Mouse (Mus musculus) embryonic fibroblast, embryonic 13.5 days (primary cell): Measurements from ENCODE around the gene Ahdc1. TPM values are rescaled to one million over a fixed set of nuclear protein-coding genes. Genes with fewer than 3 reads are reported as not detected.

Source experiments
- H3K27ac ChIP-seq: 2 replicates; pipeline ENCODE4 v1.5.1; 2012; ENCODE audit warnings: low read length, control low read depth, inconsistent platforms; ENCODE audit not compliant: insufficient read depth
- H3K4me1 ChIP-seq: 2 replicates; pipeline ENCODE4 v1.6.1; 2011; ENCODE audit warnings: low read length; ENCODE audit not compliant: control insufficient read depth, insufficient read depth
- H3K4me3 ChIP-seq: 2 replicates; pipeline ENCODE4 v1.5.1; 2011; ENCODE audit warnings: mild to moderate bottlenecking, control low read depth, low read length; ENCODE audit not compliant: insufficient read depth
- CTCF ChIP-seq: IDR thresholded peaks from 2 replicates; pipeline ENCODE4 v1.5.1; 2011; ENCODE audit warnings: mild to moderate bottlenecking, control low read depth, low read length, moderate library complexity, borderline replicate concordance; ENCODE audit not compliant: insufficient read depth
- POLR2A ChIP-seq: IDR thresholded peaks from 2 replicates; pipeline ENCODE4 v1.6.1; 2011; ENCODE audit warnings: low read depth, mild to moderate bottlenecking, control low read depth, low read length, moderate library complexity
- polyA plus RNA-seq: library from polyadenylated mRNA; stranded (reverse); fragments of >200 nt; gene quantifications from 2 replicates; pipeline ENCODE4 v1.2.4, GENCODE M21; 2011; ENCODE audit warnings: low read depth; ENCODE audit not compliant: missing spikeins, insufficient read length

Ahdc1 gene
- polyA plus RNA-seq, 1 experiment = 46.0 TPM

DNA sequence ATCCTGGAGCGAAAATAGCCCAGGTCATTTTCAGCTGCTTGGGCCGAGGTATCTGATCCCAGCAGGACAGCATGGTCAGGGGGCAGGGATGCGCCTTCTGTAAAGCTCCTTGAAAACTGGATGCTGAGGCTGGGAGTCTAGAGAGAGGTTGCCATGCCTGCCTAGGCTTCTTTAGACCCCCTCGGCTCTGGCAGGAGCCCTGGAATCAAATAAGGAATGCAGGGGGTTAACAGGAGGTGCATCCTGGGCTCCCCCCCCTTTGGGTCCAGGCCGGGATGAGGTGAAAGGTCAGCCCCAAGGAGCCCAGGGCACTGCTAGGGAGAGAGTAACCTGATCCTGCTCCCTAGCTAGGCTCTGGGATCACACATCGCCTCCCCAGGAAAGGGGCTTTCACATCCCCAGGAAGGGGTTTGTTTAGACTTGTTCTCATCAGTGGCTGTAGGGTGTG is 33.6 kb downstream of the Ahdc1 start:
- no peak overlapping the region for H3K4me3 ChIP-seq

DNA sequence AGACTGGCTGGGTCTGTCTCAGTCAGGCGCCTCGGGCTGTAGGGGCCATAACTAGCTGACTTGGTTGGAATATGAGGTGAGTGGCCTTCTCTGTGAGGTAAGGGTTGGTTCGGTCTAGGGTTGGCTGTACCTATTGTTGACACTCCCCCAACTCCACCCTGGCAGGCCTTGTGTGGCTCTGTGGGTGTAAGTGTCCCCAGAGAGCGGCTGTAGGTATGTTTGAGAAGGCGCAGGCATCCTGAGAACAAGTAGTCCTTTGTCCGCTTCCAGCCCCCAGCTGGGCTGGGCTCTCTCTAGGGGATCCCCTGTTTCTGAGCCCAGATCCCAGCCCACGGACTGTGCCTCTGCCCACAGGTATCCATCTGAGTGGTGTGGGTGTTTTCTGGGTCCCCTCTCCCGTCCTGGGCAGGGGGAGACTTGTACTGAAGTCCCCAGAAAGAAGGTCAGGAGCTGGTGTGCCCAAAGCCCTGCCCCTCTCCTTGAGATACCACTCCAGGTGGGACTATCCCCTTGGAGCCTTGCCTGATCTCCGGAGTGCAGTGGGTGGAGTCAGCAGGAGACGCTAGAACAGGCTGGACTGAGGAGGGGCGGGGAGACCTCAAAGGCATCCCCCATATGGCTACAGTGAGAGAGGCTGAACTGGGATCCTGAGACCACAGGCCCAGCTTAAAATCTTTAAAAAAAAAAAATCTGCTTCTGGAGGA is 34.9 kb downstream of the Ahdc1 start:
- H3K4me3 ChIP-seq = no peak overlapping the region
- H3K27ac ChIP-seq = 0 out of 2 replicates have a peak overlapping the region, but pooled peaks have one; percentile 7
- H3K4me1 ChIP-seq = peaks cover 51% of the 10 kb centered on the region
- no peak for TF ChIP-seq CTCF
- no peak for TF ChIP-seq POLR2A

More for the DNA sequence above, 33.6 kb downstream of the Ahdc1 start:
- peaks cover 49% of the 10 kb centered on the region for H3K4me1 ChIP-seq
- no peak for TF ChIP-seq POLR2A
- TF ChIP-seq CTCF = no peak
- peak overlapping the region; percentile 7; the same call in 1 of the 2 replicates for H3K27ac ChIP-seq

DNA sequence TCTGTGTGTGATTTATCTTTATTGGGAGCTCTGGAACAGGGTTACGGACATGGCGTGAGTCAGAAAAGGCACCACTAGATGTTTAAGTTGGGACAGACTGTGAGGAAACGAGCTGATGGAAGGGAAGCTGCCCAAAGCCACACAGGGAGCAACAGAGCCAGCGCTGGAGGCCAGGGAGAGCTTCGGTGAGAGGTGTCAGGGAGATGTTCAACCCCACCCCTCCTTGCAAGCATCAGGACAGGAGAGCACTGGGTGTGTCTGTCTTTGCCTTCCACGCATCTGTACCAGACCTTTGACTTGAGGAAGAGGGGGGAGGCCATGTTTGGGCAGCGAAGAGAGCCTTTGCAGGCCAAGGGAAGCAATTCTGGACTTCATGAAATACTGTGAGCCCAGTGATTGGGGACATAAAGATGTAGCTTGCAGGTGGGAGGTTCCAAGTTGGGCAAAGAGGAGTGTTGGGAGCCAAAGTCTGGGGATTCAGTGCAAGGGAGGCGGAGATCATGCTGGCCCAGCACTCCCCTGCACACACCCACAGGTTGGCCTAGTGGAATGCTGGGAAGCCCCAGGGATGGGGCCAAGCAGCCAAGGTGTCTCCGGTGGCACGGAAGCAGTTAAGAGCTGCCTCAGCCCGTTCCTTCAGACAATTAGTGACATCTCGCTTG is 35.8 kb downstream of the Ahdc1 start:
- TF ChIP-seq CTCF = no peak
- TF ChIP-seq POLR2A = no peak
- Histone ChIP-seq H3K4me3 (no peak overlapping the region), H3K27ac (no peak overlapping the region), H3K4me1 (peaks cover 46% of the 10 kb centered on the region)

DNA sequence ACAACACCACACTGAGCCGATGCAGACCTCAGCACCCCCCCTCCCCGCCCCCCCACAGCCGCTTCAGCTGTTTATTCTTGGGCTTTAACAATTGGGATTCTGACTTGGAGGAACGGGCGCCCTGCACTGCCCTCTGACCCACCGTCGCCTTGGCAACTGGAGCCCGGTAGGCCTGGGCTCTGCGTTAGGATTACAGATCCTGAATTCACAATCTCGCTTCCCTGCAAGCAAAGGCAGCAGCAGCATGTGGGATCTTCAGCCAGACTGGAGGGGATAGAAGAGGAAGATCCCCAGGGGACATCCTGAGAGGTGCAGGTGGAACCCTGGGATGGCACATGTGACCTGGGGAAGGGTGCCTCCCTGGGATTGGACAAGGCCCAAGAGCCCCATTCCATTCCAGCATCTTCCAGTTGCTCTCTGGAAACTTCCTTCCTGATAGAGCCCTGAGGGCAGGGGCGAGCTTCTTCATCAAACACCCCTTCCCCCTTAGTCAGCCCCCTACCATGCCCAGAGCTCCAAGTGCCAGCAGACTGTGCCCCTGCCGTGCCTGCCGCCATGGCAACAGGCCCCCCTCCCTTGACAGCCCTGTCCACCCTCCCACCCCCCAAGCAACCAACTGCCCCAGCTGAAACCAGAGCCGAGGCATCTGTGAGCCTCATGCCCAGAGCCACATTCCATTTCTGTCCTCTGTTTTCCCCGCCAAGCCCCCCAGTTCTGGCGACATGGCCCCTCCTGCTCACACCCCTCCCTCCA is 36.5 kb downstream of the Ahdc1 start:
- TF ChIP-seq CTCF = no peak
- TF ChIP-seq POLR2A = no peak
- no peak overlapping the region for H3K4me3 ChIP-seq
- H3K27ac ChIP-seq = no peak overlapping the region
- H3K4me1 ChIP-seq = peaks cover 42% of the 10 kb centered on the region

DNA sequence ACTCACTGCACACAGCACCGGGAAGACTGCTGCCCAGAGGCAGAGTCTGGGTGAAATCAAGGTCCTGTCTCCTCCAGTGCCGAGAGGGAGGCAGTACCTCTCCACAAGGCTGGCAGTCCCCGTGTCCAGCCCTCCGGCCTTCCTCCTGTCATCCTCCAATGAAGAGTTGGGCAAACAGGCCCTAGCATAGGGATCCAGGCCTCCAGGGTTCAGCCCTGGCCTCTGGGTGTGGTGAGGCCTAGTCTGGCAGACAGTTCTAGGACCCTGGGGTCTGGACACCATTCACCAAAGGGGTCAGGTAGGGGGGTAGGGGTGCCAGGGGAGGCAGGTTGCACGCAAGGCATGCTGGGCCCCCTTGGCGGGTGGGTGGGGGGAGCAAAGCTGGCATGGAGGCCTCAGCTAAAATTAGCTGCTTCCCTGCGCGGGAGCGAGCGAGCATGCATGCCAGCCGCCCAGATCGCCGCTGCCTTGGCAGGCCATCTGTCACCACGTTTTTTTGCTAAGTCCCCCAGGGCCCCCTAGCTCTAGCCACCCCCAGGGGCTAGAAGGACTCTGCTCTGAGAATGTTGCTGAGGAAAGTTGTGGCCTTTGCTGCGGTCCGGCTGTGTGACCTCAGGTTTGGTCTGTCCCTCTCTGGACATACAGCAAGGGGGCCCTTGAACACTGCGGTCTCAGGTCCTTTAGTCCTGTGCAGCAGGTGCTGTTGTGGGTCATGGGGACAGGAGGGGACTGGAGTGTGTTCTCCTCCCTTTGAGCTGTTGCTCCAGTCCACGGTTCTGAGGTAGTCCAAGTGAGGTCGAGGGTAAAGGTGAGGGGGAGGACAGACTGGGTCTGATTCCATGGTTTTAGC is 38.2 kb downstream of the Ahdc1 start:
- Histone ChIP-seq H3K27ac (no peak overlapping the region), H3K4me3 (no peak overlapping the region), H3K4me1 (peaks cover 30% of the 10 kb centered on the region)
- TF ChIP-seq POLR2A = no peak
- TF ChIP-seq CTCF = no peak

DNA sequence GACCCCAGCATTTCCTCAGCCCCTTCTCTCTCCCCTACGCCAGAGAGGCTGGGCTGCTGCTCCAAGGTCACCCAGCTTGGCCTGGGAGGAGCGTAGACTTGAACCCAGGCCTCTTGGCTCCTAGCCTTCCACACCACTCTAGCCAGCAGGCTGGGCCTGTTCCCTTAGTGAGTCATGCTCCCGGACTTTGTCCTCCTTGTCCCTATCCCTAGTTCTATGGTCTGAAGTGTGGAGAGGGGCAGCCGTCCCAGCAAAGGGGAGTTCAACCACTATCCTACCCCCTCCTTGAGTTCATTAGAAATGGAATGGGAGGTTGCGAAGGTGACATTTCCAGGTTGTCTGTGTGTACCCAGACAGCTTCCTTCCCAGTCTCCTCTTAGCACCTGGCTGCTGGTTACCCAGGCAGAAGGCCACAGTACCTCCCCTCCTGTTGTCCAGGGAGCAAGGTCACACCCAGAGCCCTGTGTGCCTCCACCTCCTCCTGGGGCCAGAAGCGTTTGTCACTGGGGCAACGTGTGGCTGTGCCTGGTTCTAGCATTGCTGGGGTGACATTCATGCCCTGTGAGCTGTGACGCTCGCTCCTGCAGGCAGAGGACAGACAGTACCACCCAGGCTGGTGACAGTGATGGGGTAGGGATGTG is 39.3 kb downstream of the Ahdc1 start:
- Histone ChIP-seq H3K27ac (no peak overlapping the region), H3K4me3 (no peak overlapping the region), H3K4me1 (peaks cover 30% of the 10 kb centered on the region)
- no peak for TF ChIP-seq CTCF
- TF ChIP-seq POLR2A = no peak

DNA sequence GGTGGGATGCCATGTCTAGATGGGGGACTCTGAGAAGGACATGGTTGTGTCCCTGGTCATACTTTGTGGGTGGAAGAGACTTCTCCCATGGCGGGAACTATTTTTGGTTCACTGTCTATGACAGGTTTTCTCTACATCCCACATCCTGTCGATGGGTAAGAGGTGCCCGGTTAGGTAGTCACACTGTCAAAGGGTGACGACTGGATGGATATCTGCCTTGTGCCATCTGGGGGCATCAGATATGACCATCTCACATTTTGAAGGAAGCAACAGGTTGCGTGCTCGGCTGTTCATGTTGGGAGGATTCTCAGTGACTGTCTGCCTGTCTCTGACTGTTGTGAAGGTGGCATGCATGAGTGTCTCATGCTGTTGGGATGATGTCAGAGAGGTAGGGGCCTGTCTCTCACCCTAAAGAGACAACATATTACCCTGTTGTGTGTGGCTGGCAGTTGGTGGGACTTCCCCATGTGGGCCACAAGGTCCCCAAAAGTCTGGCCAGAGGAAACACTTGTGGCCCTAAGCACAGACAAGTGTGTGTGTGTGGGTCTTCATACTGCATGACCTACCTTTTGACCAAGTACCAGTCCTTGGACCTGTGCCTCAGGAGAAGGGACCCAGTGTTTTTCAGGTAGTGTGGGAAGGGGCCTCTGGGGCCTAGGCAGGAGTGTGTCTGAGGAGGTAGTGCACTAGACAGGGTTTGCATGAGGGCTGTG is 39.9 kb downstream of the Ahdc1 start:
- H3K27ac ChIP-seq = no peak overlapping the region
- no peak overlapping the region for H3K4me3 ChIP-seq
- TF ChIP-seq POLR2A (no peak), CTCF (no peak)
- H3K4me1 ChIP-seq = peaks cover 34% of the 10 kb centered on the region

DNA sequence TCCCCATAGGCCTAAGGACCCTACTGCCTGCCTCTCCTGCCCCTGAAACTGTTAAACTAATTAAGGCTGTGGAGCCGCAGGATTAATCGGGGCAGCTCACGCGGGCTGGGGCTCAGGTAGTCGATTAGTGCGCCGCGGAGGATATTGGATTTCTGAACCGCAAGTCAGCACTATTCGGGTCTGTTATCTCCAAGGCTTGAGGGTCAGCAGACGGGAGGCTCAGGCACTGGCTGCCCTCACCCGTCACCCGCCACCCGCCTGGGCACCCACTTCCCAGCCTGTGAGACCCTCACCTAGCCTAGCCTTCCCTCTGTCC is 40.4 kb downstream of the Ahdc1 start:
- Histone ChIP-seq H3K4me1 (peaks cover 32% of the 10 kb centered on the region), H3K4me3 (no peak overlapping the region), H3K27ac (no peak overlapping the region; the same call in 1 of the 2 replicates)
- TF ChIP-seq POLR2A (no peak), CTCF (no peak)
